Mouse (Mus musculus) CH12.LX (cell line): ENCODE results near the gene Tmem104. TPM values are rescaled to one million over a fixed set of nuclear protein-coding genes. Genes with fewer than 3 reads are reported as not detected.

Experiments
- DNase-seq: peaks from one replicate; pipeline ENCODE4 v3.0.0-alpha.2; 2013; ENCODE audit errors: extremely low read depth
- H3K27ac ChIP-seq: 2 replicates; pipeline ENCODE4 v1.5.1; 2012; ENCODE audit warnings: low read depth, mild to moderate bottlenecking, control low read depth, moderate library complexity; ENCODE audit not compliant: insufficient read depth
- H3K27me3 ChIP-seq: replicated peaks from 2 replicates; pipeline ENCODE3; 2012; ENCODE audit warnings: inconsistent platforms
- H3K36me3 ChIP-seq, 2 experiments: replicated peaks in 1 of 2; 2 replicates each; pipeline versions ENCODE3 to v1.6.1; 2012; ENCODE audit warnings: inconsistent platforms in 1 of 2, low read length in 1 of 2, mild to moderate bottlenecking in 1 of 2, mixed read lengths in 1 of 2, moderate library complexity in 1 of 2; ENCODE audit not compliant: control insufficient read depth in 1 of 2, insufficient read depth in 1 of 2
- H3K4me1 ChIP-seq, 2 experiments: 2 replicates each; pipeline ENCODE4 v1.6.1; 2012; ENCODE audit warnings: inconsistent platforms in 1 of 2, moderate library complexity in 1 of 2; ENCODE audit not compliant: insufficient read depth in 2 of 2, control insufficient read depth in 1 of 2
- H3K4me2 ChIP-seq: 2 replicates; pipeline ENCODE4 v1.6.1; 2012; ENCODE audit warnings: low read depth, mild to moderate bottlenecking, control low read depth; ENCODE audit not compliant: poor library complexity, insufficient read depth, severe bottlenecking
- H3K4me3 ChIP-seq, 3 experiments: fragments of 150-350 bp in 1 of 3; sonication (generic) in 1 of 3; replicated peaks in 1 of 3; 2 replicates each; pipeline versions ENCODE3 to v1.5.1; 2011 to 2012; ENCODE audit warnings: low read depth in 2 of 3, low read length in 2 of 3, mild to moderate bottlenecking in 2 of 3, moderate library complexity in 2 of 3, control low read depth in 1 of 3, improper control_type of control experiment in 1 of 3, inconsistent platforms in 1 of 3, mixed read lengths in 1 of 3; ENCODE audit not compliant: poor library complexity in 1 of 3
- H3K79me2 ChIP-seq: replicated peaks from 2 replicates; pipeline ENCODE4 v1.6.1; 2012; ENCODE audit warnings: mild to moderate bottlenecking, moderate library complexity; ENCODE audit not compliant: control insufficient read depth, poor library complexity, insufficient read depth, severe bottlenecking; ENCODE audit errors: extremely low read depth
- H3K9ac ChIP-seq: 2 replicates; pipeline ENCODE4 v1.6.1; 2012; ENCODE audit warnings: low read depth, mild to moderate bottlenecking, control low read depth, moderate library complexity; ENCODE audit not compliant: insufficient read depth
- H3K9me3 ChIP-seq: replicated peaks from 2 replicates; pipeline ENCODE3; 2012; ENCODE audit warnings: low read length, inconsistent platforms, mixed read lengths
- EP300 ChIP-seq: IDR thresholded peaks from 2 replicates; pipeline ENCODE4 v1.6.1; 2011; ENCODE audit warnings: low read length, improper control_type of control experiment
- IRF4 ChIP-seq: IDR thresholded peaks from 2 replicates; pipeline ENCODE4 v1.6.1; 2014; ENCODE audit warnings: low read depth, mild to moderate bottlenecking, inconsistent platforms, low read length, improper control_type of control experiment
- JUN ChIP-seq: IDR thresholded peaks from 2 replicates; pipeline ENCODE4 v1.6.1; 2011; ENCODE audit warnings: low read depth, mild to moderate bottlenecking, low read length, improper control_type of control experiment, moderate library complexity; ENCODE audit not compliant: insufficient read depth
- KAT2A ChIP-seq: IDR thresholded peaks from 2 replicates; pipeline ENCODE4 v1.6.1; 2012; ENCODE audit warnings: low read length, improper control_type of control experiment, inconsistent platforms; ENCODE audit not compliant: insufficient replicate concordance
- MEF2A ChIP-seq: IDR thresholded peaks from 2 replicates; pipeline ENCODE4 v1.6.1; 2014; ENCODE audit warnings: low read depth, mild to moderate bottlenecking, inconsistent platforms, low read length, improper control_type of control experiment, borderline replicate concordance
- POLR2A ChIP-seq: IDR thresholded peaks from 2 replicates; pipeline ENCODE4 v1.6.1; 2011; ENCODE audit warnings: low read depth, mild to moderate bottlenecking, improper control_type of control experiment, low read length
- POLR2AphosphoS2 ChIP-seq: IDR thresholded peaks from 2 replicates; pipeline ENCODE4 v1.6.1; 2011; ENCODE audit warnings: low read depth, low read length, improper control_type of control experiment
- SMC3 ChIP-seq: IDR thresholded peaks from 2 replicates; pipeline ENCODE4 v1.6.1; 2011; ENCODE audit warnings: low read depth, low read length, improper control_type of control experiment
- UBTF ChIP-seq: IDR thresholded peaks from 2 replicates; pipeline ENCODE4 v1.6.1; 2012; ENCODE audit warnings: low read depth, mild to moderate bottlenecking, inconsistent platforms, low read length, improper control_type of control experiment, moderate library complexity
- USF1 ChIP-seq: IDR thresholded peaks from 2 replicates; pipeline ENCODE4 v1.6.1; 2014; ENCODE audit warnings: low read depth, mild to moderate bottlenecking, inconsistent platforms, low read length, improper control_type of control experiment
- ZNF384 ChIP-seq: IDR thresholded peaks from 2 replicates; pipeline ENCODE4 v1.6.1; 2012; ENCODE audit warnings: low read depth, low read length, improper control_type of control experiment, inconsistent platforms
- dilution Hi-C: fragments of 300-500 bp; cut with MboI; formaldehyde crosslinking; loops from 2 replicates; pipeline ENCODE4 v1.14.3; 2020; ENCODE audit warnings: low sequenced_read_pairs; ENCODE audit not compliant: extremely low pct_unique_long_range_greater_than_20kb, extremely low pct_ligation_motif_present
- in situ Hi-C: fragments of 300-500 bp; cut with MboI; formaldehyde crosslinking; loops from 3 replicates; pipeline ENCODE4 v1.14.3; 2019; ENCODE audit warnings: low sequenced_read_pairs, low pct_ligation_motif_present, low pct_unique_long_range_greater_than_20kb, mixed read lengths
- polyA plus RNA-seq: library from polyadenylated mRNA; unstranded; fragments of >175 nt; gene quantifications from 2 replicates; pipeline ENCODE4 v1.2.1, GENCODE M21; 2012; ENCODE audit warnings: low read depth; ENCODE audit not compliant: insufficient read length
- total RNA-seq, 2 experiments: library from RNA; depleted of rRNA; stranded (reverse); fragments of 300-350 nt in 1 of 2; fragments of >200 nt in 1 of 2; gene quantifications; 2 replicates each; pipeline ENCODE4 v1.2.3; 2012 to 2014

Tmem104 gene
- total and polyA plus RNA-seq, 3 experiments: 3.5 to 16.1 (median 10.8) TPM

GRCm38 (mm10) chr11:115208776-115209732 lies 21.8 kb downstream of the Tmem104 start:
- Histone ChIP-seq H3K27ac (peak overlapping the region; percentile 11; the same call in 1 of the 2 replicates), H3K4me1 (peaks cover 4 to 25% of the 10 kb centered on the region in 2 experiments; a peak in 3 of 4 replicates), H3K9me3 (no peaks in the 10 kb centered on the region), H3K79me2 (no peaks in the 10 kb centered on the region), H3K9ac (no peak overlapping the region), H3K36me3 (peaks cover 47 to 96% of the 10 kb centered on the region in 2 experiments), H3K27me3 (no peaks in the 10 kb centered on the region), H3K4me2 (no peak overlapping the region), H3K4me3 (no peak overlapping the region)
- TF ChIP-seq UBTF (0 out of 2 replicates have a peak, but pooled peaks have one; percentile 53), EP300 (0 out of 2 replicates have a peak, but pooled peaks have one; percentile 13), POLR2A (no peak), USF1 (no peak), ZNF384 (no peak), SMC3 (no peak), IRF4 (0 out of 2 replicates have a peak, but pooled peaks have one; percentile 21)
- in situ Hi-C loops: no loop called here
- no peak for DNase-seq
- dilution Hi-C loops: no loop called here

GRCm38 (mm10) chr11:115209958-115210357 lies 22.7 kb downstream of the Tmem104 start:
- Histone ChIP-seq H3K4me3 (no peak overlapping the region), H3K27ac (no peak overlapping the region; the same call in 1 of the 2 replicates), H3K79me2 (no peaks in the 10 kb centered on the region), H3K36me3 (peaks cover 46 to 94% of the 10 kb centered on the region in 2 experiments), H3K4me2 (no peak overlapping the region), H3K9ac (no peak overlapping the region), H3K27me3 (no peaks in the 10 kb centered on the region), H3K9me3 (no peaks in the 10 kb centered on the region), H3K4me1 (peaks cover 4 to 25% of the 10 kb centered on the region in 2 experiments; a peak in 3 of 4 replicates)
- TF ChIP-seq JUN (no peak), POLR2AphosphoS2 (no peak), KAT2A (no peak), EP300 (no peak), MEF2A (no peak)
- DNase-seq: no peak
- dilution Hi-C loops: no loop called here
- in situ Hi-C loops: loop anchor here (10.0 kb wide), 1 partner anchor 265 kb away; the partner anchor contains the start of gene Armc7
